Mouse (Mus musculus): ENCODE measurements around the gene Jkamp. TPM values are rescaled to one million over a fixed set of nuclear protein-coding genes. Genes with fewer than 3 reads are reported as not detected.

Jkamp gene
- total and polyA plus RNA-seq, 3 experiments, result 14.9 to 25.0 TPM; not detected in 1

- H3K36me3 ChIP-seq (ENCODE audit: control insufficient read depth in 1 of 2, insufficient read depth in 2 of 2, low read length in 2 of 2), result no peaks in the 10 kb centered on the region
- TF ChIP-seq SMC3 (IDR thresholded peaks at IDR 0.05; ENCODE audit: low read depth, low read length) (peak; percentile 50), ZNF384 (IDR thresholded peaks at IDR 0.05; ENCODE audit: low read depth, low read length) (0 out of 2 replicates have a peak, but pooled peaks have one; percentile 13), MAX (IDR thresholded peaks at IDR 0.05; ENCODE audit: low read length) (no peak), MYB (IDR thresholded peaks at IDR 0.05; ENCODE audit: low read depth, low read length) (no peak), KAT2A (conservative IDR thresholded peaks at IDR 0.05; ENCODE audit: low read depth, low read length) (no peak), RAD21 (IDR thresholded peaks at IDR 0.05; ENCODE audit: low read depth, low read length) (peak; percentile 55), CTCF (IDR thresholded peaks at IDR 0.05 in 2 of 3, conservative IDR thresholded peaks at IDR 0.05 in 1 of 3; ENCODE audit: control insufficient read depth in 1 of 3, insufficient read depth in 1 of 3, low read depth in 2 of 3, low read length in 3 of 3, poor library complexity in 1 of 3, severe bottlenecking in 1 of 3) (peak; percentile 40 to 61 (median 46)), NRF1 (IDR thresholded peaks at IDR 0.05; ENCODE audit: insufficient read depth, low read depth, low read length, poor library complexity, severe bottlenecking) (no peak)
Observed at GRCm38 (mm10) chr12:72053303-72053702, 32.1 kb upstream of the Jkamp start.

DNA sequence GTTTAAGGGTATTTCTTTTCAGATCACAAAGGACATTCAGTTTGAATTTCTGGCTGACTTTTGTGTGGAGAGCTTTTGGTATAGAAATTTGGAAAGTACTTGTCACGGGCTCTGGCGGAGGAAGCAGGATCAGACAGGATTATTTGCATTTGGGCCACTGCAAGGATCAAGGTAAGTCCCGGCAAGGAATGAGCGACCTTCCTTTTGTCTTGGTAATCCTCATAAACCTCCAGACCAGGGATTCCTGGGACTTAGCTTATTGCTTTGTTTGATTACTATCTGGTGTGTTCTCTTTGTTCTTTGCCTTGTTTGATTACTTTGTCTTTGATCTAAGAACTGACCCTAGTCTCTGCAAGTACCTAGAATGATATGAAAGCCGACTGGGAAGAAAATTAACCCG is 31.5 kb upstream of the Jkamp start:
- Histone ChIP-seq H3K36me3 (ENCODE audit: control insufficient read depth in 1 of 2, insufficient read depth in 2 of 2, low read length in 2 of 2) (no peaks in the 10 kb centered on the region), H3K9ac (ENCODE audit: control insufficient read depth, low read depth, low read length, poor library complexity, severe bottlenecking) (no peak overlapping the region), H3K27ac (ENCODE audit: control insufficient read depth, low read depth, low read length) (no peak overlapping the region), H3K27me3 (ENCODE audit: control insufficient read depth in 1 of 2, insufficient read depth in 2 of 2, low read length in 2 of 2) (peaks cover 0 to 5% of the 10 kb centered on the region in 2 experiments; a peak in 2 of 4 replicates), H3K9me3 (replicated peaks; ENCODE audit: insufficient read depth, low read length) (no peaks in the 10 kb centered on the region), H3K79me2 (ENCODE audit: control insufficient read depth, insufficient read depth, low read length, poor library complexity) (no peaks in the 10 kb centered on the region), H3K4me1 (ENCODE audit: control insufficient read depth in 1 of 2, insufficient read depth in 2 of 2, low read length in 2 of 2) (no peaks in the 10 kb centered on the region), H3K4me3 (ENCODE audit: control insufficient read depth in 1 of 2, insufficient read depth in 1 of 2, low read depth in 2 of 2, low read length in 2 of 2) (no peak overlapping the region)
- no peak for TF ChIP-seq NELFE (IDR thresholded peaks at IDR 0.05; ENCODE audit: low read depth, low read length)
- TF ChIP-seq ZC3H11A (IDR thresholded peaks at IDR 0.05; ENCODE audit: low read depth, low read length), result no peak
- no peak for TF ChIP-seq ELF1 (IDR thresholded peaks at IDR 0.05; ENCODE audit: low read depth, low read length)
- TF ChIP-seq MYB (IDR thresholded peaks at IDR 0.05; ENCODE audit: low read depth, low read length), result no peak
- no peak for TF ChIP-seq SIN3A (IDR thresholded peaks at IDR 0.05; ENCODE audit: low read length)
- TF ChIP-seq KAT2A (conservative IDR thresholded peaks at IDR 0.05; ENCODE audit: low read depth, low read length), result no peak
- TF ChIP-seq POLR2AphosphoS2 (IDR thresholded peaks at IDR 0.05; ENCODE audit: low read length), result no peak
- DNase-seq (ENCODE audit: low read depth, low spot score), result no peak

More at GRCm38 (mm10) chr12:72053303-72053702, 32.1 kb upstream of the Jkamp start:
- Histone ChIP-seq H3K4me3 (ENCODE audit: control insufficient read depth in 1 of 2, insufficient read depth in 1 of 2, low read depth in 2 of 2, low read length in 2 of 2) (no peak overlapping the region), H3K27ac (ENCODE audit: control insufficient read depth, low read depth, low read length) (no peak overlapping the region), H3K79me2 (ENCODE audit: control insufficient read depth, insufficient read depth, low read length, poor library complexity) (no peaks in the 10 kb centered on the region), H3K9ac (ENCODE audit: control insufficient read depth, low read depth, low read length, poor library complexity, severe bottlenecking) (no peak overlapping the region), H3K9me3 (replicated peaks; ENCODE audit: insufficient read depth, low read length) (no peaks in the 10 kb centered on the region), H3K27me3 (ENCODE audit: control insufficient read depth in 1 of 2, insufficient read depth in 2 of 2, low read length in 2 of 2) (peaks cover 0 to 5% of the 10 kb centered on the region in 2 experiments; a peak in 2 of 4 replicates), H3K4me1 (ENCODE audit: control insufficient read depth in 1 of 2, insufficient read depth in 2 of 2, low read length in 2 of 2) (no peaks in the 10 kb centered on the region)
- peak; percentile 49 for DNase-seq (ENCODE audit: low read depth, low spot score)

- H3K79me2 ChIP-seq (ENCODE audit: control insufficient read depth, insufficient read depth, low read length, poor library complexity), result no peaks in the 10 kb centered on the region
- no peaks in the 10 kb centered on the region for H3K36me3 ChIP-seq (ENCODE audit: control insufficient read depth in 1 of 2, insufficient read depth in 2 of 2, low read length in 2 of 2)
- no peak overlapping the region for H3K27ac ChIP-seq (ENCODE audit: control insufficient read depth, low read depth, low read length)
- H3K9ac ChIP-seq (ENCODE audit: control insufficient read depth, low read depth, low read length, poor library complexity, severe bottlenecking), result no peak overlapping the region
- H3K9me3 ChIP-seq (replicated peaks; ENCODE audit: insufficient read depth, low read length), result no peaks in the 10 kb centered on the region
- H3K27me3 ChIP-seq (ENCODE audit: control insufficient read depth in 1 of 2, insufficient read depth in 2 of 2, low read length in 2 of 2), result peaks cover 0 to 5% of the 10 kb centered on the region in 2 experiments; a peak in 2 of 4 replicates
- H3K4me3 ChIP-seq (ENCODE audit: control insufficient read depth in 1 of 2, insufficient read depth in 1 of 2, low read depth in 2 of 2, low read length in 2 of 2), result no peak overlapping the region
- TF ChIP-seq GABPA (IDR thresholded peaks at IDR 0.05; ENCODE audit: low read depth, low read length) (no peak), TBP (IDR thresholded peaks at IDR 0.05; ENCODE audit: low read depth, low read length) (peak; percentile 71), NRF1 (IDR thresholded peaks at IDR 0.05; ENCODE audit: insufficient read depth, low read depth, low read length, poor library complexity, severe bottlenecking) (no peak)
- H3K4me1 ChIP-seq (ENCODE audit: control insufficient read depth in 1 of 2, insufficient read depth in 2 of 2, low read length in 2 of 2), result no peaks in the 10 kb centered on the region
- DNase-seq (ENCODE audit: low read depth, low spot score), result no peak
Observed at GRCm38 (mm10) chr12:72057780-72058179, 27.6 kb upstream of the Jkamp start.
